Mouse (Mus musculus) liver, postnatal 0 days (tissue): ENCODE data around the gene Rere. TPM values are rescaled to one million over a fixed set of nuclear protein-coding genes. Genes with fewer than 3 reads are reported as not detected.

Experiments used
- ATAC-seq: fragments of 200-750 bp; cut with Nextera tagmentation; 2 replicates; pipeline ENCODE4 v1.8.0; 2017; ENCODE audit warnings: mild to moderate bottlenecking, moderate library complexity
- DNase-seq: peaks from one replicate; pipeline ENCODE4 v3.0.0-alpha.2; 2016
- H3K27ac ChIP-seq: fragments of 300-500 bp; sonication (generic); 2 replicates; pipeline ENCODE4 v1.5.1; 2014; ENCODE audit warnings: antibody characterized with exemption, moderate library complexity, mild to moderate bottlenecking, low read depth
- H3K27me3 ChIP-seq: fragments of 300-500 bp; sonication (generic); 2 replicates; pipeline ENCODE4 v1.6.1; 2014; ENCODE audit warnings: low read length, control low read depth, mixed read lengths; ENCODE audit not compliant: insufficient read depth
- H3K36me3 ChIP-seq: fragments of 300-500 bp; sonication (generic); replicated peaks from 2 replicates; pipeline ENCODE4 v1.6.1; 2014; ENCODE audit warnings: mild to moderate bottlenecking, control low read depth, low read length, moderate library complexity, mixed read lengths; ENCODE audit not compliant: insufficient read depth
- H3K4me1 ChIP-seq: fragments of 300-500 bp; sonication (generic); 2 replicates; pipeline ENCODE4 v1.6.1; 2014; ENCODE audit warnings: antibody characterized with exemption, mild to moderate bottlenecking, control low read depth; ENCODE audit not compliant: insufficient read depth
- H3K4me2 ChIP-seq: fragments of 300-500 bp; sonication (generic); 2 replicates; pipeline ENCODE4 v1.6.1; 2014; ENCODE audit warnings: low read depth, mild to moderate bottlenecking, low read length, moderate library complexity, mixed read lengths
- H3K4me3 ChIP-seq: fragments of 300-500 bp; sonication (generic); 2 replicates; pipeline ENCODE4 v1.5.1; 2014; ENCODE audit warnings: low read depth, low read length
- H3K9ac ChIP-seq: fragments of 300-500 bp; sonication (generic); replicated peaks from 2 replicates; pipeline ENCODE4 v1.6.1; 2014; ENCODE audit warnings: mild to moderate bottlenecking, moderate library complexity
- H3K9me3 ChIP-seq: fragments of 300-500 bp; sonication (generic); 2 replicates; pipeline ENCODE4 v1.6.1; 2016; ENCODE audit warnings: mild to moderate bottlenecking, control low read depth, low read length, mixed read lengths
- CTCF ChIP-seq: sonication (generic); IDR thresholded peaks from 2 replicates; pipeline ENCODE4 v1.5.1; 2016; ENCODE audit warnings: antibody characterized with exemption, low read depth
- EP300 ChIP-seq: IDR thresholded peaks from 2 replicates; pipeline ENCODE4 v1.6.1; 2016; ENCODE audit warnings: antibody characterized with exemption, low read depth, mild to moderate bottlenecking
- WGBS: fragments of 180-500 bp; shearing (Covaris S2); extraction: QIAGEN DNeasy Blood & Tissue Kit; methylation state at CpG from one replicate; pipeline ENCODE4 v1.1.7; 2014; ENCODE audit not compliant: insufficient replicate concordance; 5-methylcytosine and 5-hydroxymethylcytosine counted together
- polyA plus RNA-seq: library from polyadenylated mRNA; unstranded; fragments of >200 nt; fragmentation: Nextera tagmentation; extraction: Ambion mirVana; gene quantifications from 2 replicates; pipeline ENCODE4 v1.2.1, GENCODE M21; 2015

Gene Rere
- polyA plus RNA-seq, 1 experiment from 2014 or later: 4.3 TPM

DNA sequence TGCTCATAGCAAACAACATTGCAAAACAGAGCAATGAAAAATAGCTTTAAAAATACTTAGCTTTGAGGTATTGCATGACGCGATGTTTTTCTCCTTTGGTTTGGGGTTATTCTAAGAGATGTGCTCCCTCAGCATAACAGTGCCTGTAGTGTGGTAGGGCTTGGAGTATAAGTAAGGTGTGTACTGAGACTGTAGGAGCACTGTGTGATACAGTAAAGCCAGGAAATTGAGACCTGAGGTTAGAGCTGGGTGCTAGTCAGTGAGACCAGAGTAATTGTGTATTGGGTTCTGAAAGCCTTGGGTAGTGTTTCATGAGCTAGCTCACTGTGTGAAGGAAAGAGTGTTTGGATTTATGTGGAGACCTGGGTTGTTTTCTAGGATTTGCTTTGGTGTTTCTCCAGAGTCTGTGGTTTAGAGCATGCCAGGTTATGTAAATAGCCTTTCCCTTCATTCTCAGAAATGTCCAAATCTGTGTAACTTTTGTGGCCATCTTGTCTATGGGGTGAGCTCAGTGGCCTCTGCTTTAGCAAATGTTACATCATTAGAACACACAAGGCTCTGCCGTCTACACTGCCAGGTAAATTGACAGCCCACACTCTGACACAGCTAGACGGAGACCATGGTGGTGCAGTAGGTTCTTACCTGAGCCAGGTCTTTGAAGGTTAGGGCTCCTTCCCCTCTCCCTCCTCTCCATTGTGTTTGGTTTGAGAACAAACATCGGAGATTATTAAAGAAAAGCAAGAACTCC, 152.6 kb downstream of the Rere start:
- H3K9ac ChIP-seq: no peak overlapping the region
- no peak for TF ChIP-seq CTCF
- TF ChIP-seq EP300: 0 out of 2 replicates have a peak, but pooled peaks have one; percentile 23
- H3K27ac ChIP-seq: peak overlapping the region; percentile 75
- no peaks in the 10 kb centered on the region for H3K27me3 ChIP-seq
- no peak overlapping the region for H3K4me2 ChIP-seq
- DNase-seq: no peak
- H3K9me3 ChIP-seq: no peaks in the 10 kb centered on the region
- H3K4me1 ChIP-seq: peaks cover 4% of the 10 kb centered on the region
- 88% methylated on average over 5 of the region's 5 CpGs for WGBS
- H3K36me3 ChIP-seq: no peaks in the 10 kb centered on the region
- H3K4me3 ChIP-seq: no peak overlapping the region
- peak; percentile 90 for ATAC-seq

DNA sequence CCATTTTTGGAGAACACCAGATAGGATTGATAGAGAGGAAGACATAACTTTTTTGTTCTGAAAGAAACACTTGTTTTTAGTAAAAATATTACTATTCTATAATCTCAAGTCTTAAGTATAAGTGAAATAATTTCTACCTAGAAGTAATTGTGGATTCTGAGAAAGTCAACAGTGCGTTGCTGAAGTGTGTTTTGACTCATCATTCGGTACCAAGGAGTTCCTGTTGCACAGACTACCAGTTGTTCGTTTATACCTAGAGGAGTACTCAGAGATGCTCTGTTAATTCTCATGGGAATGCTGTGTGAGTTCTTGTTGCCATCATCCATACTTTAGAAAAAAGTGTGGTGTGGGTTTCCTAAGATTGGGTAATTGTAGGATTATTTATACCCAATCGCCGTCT, 154.1 kb downstream of the Rere start:
- no peak for TF ChIP-seq EP300
- no peak for TF ChIP-seq CTCF
- ATAC-seq: no peak
- no peaks in the 10 kb centered on the region for H3K9me3 ChIP-seq
- no peak overlapping the region for H3K27ac ChIP-seq
- WGBS: 84% methylated on average over 5 of the region's 5 CpGs
- no peaks in the 10 kb centered on the region for H3K27me3 ChIP-seq
- H3K4me3 ChIP-seq: no peak overlapping the region
- H3K4me2 ChIP-seq: no peak overlapping the region
- 0 out of 2 replicates have a peak, but pooled peaks cover 2% of the 10 kb centered on the region for H3K36me3 ChIP-seq
- H3K4me1 ChIP-seq: peaks cover 3% of the 10 kb centered on the region; the same call in 1 of the 2 replicates
- no peak for DNase-seq
- no peak overlapping the region for H3K9ac ChIP-seq

DNA sequence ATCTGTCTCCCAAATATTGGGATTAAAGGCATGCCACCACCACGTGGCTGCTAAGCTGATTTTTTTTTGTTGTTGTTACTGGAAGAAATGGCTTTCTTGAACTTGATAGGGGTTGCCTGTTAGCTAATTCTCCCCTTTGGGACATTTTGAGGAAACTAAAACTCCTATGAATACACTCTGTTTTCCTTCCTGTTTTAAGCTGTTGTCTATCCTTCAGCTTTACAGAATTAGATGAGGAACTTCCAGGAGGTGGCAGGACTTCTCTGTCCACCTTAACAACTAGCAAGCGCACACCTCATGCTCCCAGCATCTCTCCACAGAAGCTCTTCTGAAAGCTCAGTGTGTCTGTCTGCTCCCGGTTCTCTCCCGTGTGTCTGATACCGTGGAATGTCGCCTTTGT, 157.2 kb downstream of the Rere start:
- TF ChIP-seq EP300 (no peak), CTCF (no peak)
- no peaks in the 10 kb centered on the region for H3K27me3 ChIP-seq
- H3K4me2 ChIP-seq: no peak overlapping the region
- no peak overlapping the region for H3K9ac ChIP-seq
- peaks cover 4% of the 10 kb centered on the region; the same call in 1 of the 2 replicates for H3K36me3 ChIP-seq
- no peak overlapping the region for H3K27ac ChIP-seq
- H3K4me3 ChIP-seq: no peak overlapping the region
- H3K4me1 ChIP-seq: peaks cover 3% of the 10 kb centered on the region; the same call in 1 of the 2 replicates
- WGBS: 71% methylated on average over 6 of the region's 6 CpGs
- H3K9me3 ChIP-seq: no peaks in the 10 kb centered on the region
- DNase-seq (no peak), ATAC-seq (no peak)

DNA sequence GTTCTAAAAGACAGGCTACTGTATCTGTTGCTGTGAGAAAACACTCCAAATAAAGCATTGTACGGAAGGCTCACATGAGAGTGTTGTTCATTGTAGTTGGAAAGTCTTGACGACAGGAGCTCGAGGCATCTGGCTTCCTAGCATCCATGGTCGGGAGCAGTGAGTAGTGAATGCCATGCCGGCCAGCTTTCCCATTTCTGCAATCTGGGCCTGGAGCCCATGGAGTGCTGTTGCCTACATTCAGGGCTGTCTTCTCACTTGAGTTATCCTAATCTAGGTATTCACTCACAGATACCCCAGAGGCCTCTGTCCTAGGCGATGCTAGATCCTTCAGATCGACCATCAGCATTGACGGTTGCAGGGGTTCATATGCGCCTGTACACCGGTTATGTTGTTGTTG, 160.5 kb downstream of the Rere start:
- DNase-seq (no peak), ATAC-seq (no peak)
- Histone ChIP-seq H3K4me2 (no peak overlapping the region), H3K4me1 (peaks cover 6% of the 10 kb centered on the region; the same call in 1 of the 2 replicates), H3K9ac (no peak overlapping the region), H3K4me3 (no peak overlapping the region), H3K27ac (no peak overlapping the region), H3K9me3 (no peaks in the 10 kb centered on the region), H3K27me3 (no peaks in the 10 kb centered on the region), H3K36me3 (peaks cover 4% of the 10 kb centered on the region; the same call in 1 of the 2 replicates)
- 84% methylated on average over 10 of the region's 10 CpGs for WGBS
- TF ChIP-seq EP300 (no peak), CTCF (no peak)

DNA sequence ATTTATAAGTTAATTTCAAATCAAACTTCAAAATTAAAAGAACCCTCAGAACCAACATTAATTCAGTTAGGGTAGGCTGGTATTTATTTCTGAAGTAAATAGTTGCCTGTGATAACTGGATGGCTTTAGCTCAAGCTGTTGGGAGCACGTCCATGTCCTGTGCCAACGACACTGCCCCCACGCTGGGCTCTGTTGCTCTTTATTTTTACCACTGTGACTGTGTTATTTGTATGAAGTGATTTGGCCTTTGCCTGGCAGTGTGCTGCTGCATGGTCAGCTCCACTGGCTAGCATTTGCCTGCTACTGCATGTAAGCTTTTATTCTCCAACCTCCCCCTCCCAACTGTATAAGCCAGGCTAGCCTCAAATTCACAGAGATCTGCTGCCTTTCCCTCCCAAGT, 162.6 kb downstream of the Rere start:
- no peaks in the 10 kb centered on the region for H3K27me3 ChIP-seq
- TF ChIP-seq CTCF (no peak), EP300 (no peak)
- peaks cover 10% of the 10 kb centered on the region; the same call in 1 of the 2 replicates for H3K4me1 ChIP-seq
- 75% methylated on average over 3 of the region's 3 CpGs for WGBS
- no peak overlapping the region for H3K4me3 ChIP-seq
- DNase-seq: no peak
- H3K4me2 ChIP-seq: no peak overlapping the region
- no peak overlapping the region for H3K27ac ChIP-seq
- no peak for ATAC-seq
- no peak overlapping the region for H3K9ac ChIP-seq
- H3K9me3 ChIP-seq: no peaks in the 10 kb centered on the region
- H3K36me3 ChIP-seq: peaks cover 4% of the 10 kb centered on the region; the same call in 1 of the 2 replicates

DNA sequence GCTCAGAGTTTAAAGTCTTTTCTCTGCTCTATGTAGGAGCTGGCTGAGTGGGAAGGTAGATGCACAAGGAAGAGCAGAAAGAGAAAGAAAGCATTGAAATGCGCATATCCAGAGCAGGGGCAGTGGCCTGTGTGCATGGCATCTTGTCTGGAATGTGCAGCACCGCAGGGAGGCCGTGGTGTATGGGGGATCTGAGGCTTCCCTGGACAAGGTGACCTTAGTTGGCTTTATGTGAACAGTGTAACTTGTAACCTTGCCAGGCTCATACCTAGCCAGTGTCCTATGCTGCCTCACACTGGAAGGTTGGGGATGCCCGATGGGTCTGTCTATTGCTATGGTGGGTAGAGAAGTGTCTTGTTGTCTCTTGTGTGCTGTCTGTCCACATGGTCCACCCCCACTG, 165.2 kb downstream of the Rere start:
- no peak overlapping the region for H3K4me3 ChIP-seq
- no peak for DNase-seq
- H3K9ac ChIP-seq: no peak overlapping the region
- H3K4me1 ChIP-seq: peaks cover 10% of the 10 kb centered on the region; the same call in 1 of the 2 replicates
- no peak for ATAC-seq
- TF ChIP-seq CTCF: peak; percentile 28; the same call in 1 of the 2 replicates
- no peak for TF ChIP-seq EP300
- H3K27me3 ChIP-seq: no peaks in the 10 kb centered on the region
- WGBS: 80% methylated on average over 4 of the region's 4 CpGs
- peaks cover 2% of the 10 kb centered on the region; the same call in 1 of the 2 replicates for H3K36me3 ChIP-seq
- no peak overlapping the region for H3K4me2 ChIP-seq
- H3K9me3 ChIP-seq: no peaks in the 10 kb centered on the region
- no peak overlapping the region for H3K27ac ChIP-seq
